Mouse (Mus musculus) CH12.LX (cell line): ENCODE data around the gene Mrps35. TPM values are rescaled to one million over a fixed set of nuclear protein-coding genes. Genes with fewer than 3 reads are reported as not detected.

Source experiments
- DNase-seq: peaks from one replicate; pipeline ENCODE4 v3.0.0-alpha.2; 2013; ENCODE audit errors: extremely low read depth
- H3K27ac ChIP-seq: 2 replicates; pipeline ENCODE4 v1.5.1; 2012; ENCODE audit warnings: low read depth, mild to moderate bottlenecking, control low read depth, moderate library complexity; ENCODE audit not compliant: insufficient read depth
- H3K27me3 ChIP-seq: replicated peaks from 2 replicates; pipeline ENCODE3; 2012; ENCODE audit warnings: inconsistent platforms
- H3K36me3 ChIP-seq, 2 experiments: replicated peaks in 1 of 2; 2 replicates each; pipeline versions ENCODE3 to v1.6.1; 2012; ENCODE audit warnings: inconsistent platforms in 1 of 2, low read length in 1 of 2, mild to moderate bottlenecking in 1 of 2, mixed read lengths in 1 of 2, moderate library complexity in 1 of 2; ENCODE audit not compliant: control insufficient read depth in 1 of 2, insufficient read depth in 1 of 2
- H3K4me1 ChIP-seq, 2 experiments: 2 replicates each; pipeline ENCODE4 v1.6.1; 2012; ENCODE audit warnings: inconsistent platforms in 1 of 2, moderate library complexity in 1 of 2; ENCODE audit not compliant: insufficient read depth in 2 of 2, control insufficient read depth in 1 of 2
- H3K4me2 ChIP-seq: 2 replicates; pipeline ENCODE4 v1.6.1; 2012; ENCODE audit warnings: low read depth, mild to moderate bottlenecking, control low read depth; ENCODE audit not compliant: poor library complexity, insufficient read depth, severe bottlenecking
- H3K4me3 ChIP-seq, 3 experiments: fragments of 150-350 bp in 1 of 3; sonication (generic) in 1 of 3; replicated peaks in 1 of 3; 2 replicates each; pipeline versions ENCODE3 to v1.5.1; 2011 to 2012; ENCODE audit warnings: low read depth in 2 of 3, low read length in 2 of 3, mild to moderate bottlenecking in 2 of 3, moderate library complexity in 2 of 3, control low read depth in 1 of 3, improper control_type of control experiment in 1 of 3, inconsistent platforms in 1 of 3, mixed read lengths in 1 of 3; ENCODE audit not compliant: poor library complexity in 1 of 3
- H3K79me2 ChIP-seq: replicated peaks from 2 replicates; pipeline ENCODE4 v1.6.1; 2012; ENCODE audit warnings: mild to moderate bottlenecking, moderate library complexity; ENCODE audit not compliant: control insufficient read depth, poor library complexity, insufficient read depth, severe bottlenecking; ENCODE audit errors: extremely low read depth
- H3K9ac ChIP-seq: 2 replicates; pipeline ENCODE4 v1.6.1; 2012; ENCODE audit warnings: low read depth, mild to moderate bottlenecking, control low read depth, moderate library complexity; ENCODE audit not compliant: insufficient read depth
- H3K9me3 ChIP-seq: replicated peaks from 2 replicates; pipeline ENCODE3; 2012; ENCODE audit warnings: low read length, inconsistent platforms, mixed read lengths
- CHD1 ChIP-seq: IDR thresholded peaks from 2 replicates; pipeline ENCODE4 v1.6.1; 2012; ENCODE audit warnings: low read depth, low read length, improper control_type of control experiment, inconsistent platforms
- CHD2 ChIP-seq: IDR thresholded peaks from 2 replicates; pipeline ENCODE4 v1.6.1; 2011; ENCODE audit warnings: low read length, improper control_type of control experiment
- E2F4 ChIP-seq: IDR thresholded peaks from 2 replicates; pipeline ENCODE4 v1.6.1; 2011; ENCODE audit warnings: low read depth, low read length, improper control_type of control experiment; ENCODE audit not compliant: insufficient replicate concordance
- ETS1 ChIP-seq: conservative IDR thresholded peaks from 2 replicates; pipeline ENCODE4 v1.6.1; 2012; ENCODE audit warnings: low read depth, mild to moderate bottlenecking, inconsistent platforms, low read length, improper control_type of control experiment, moderate library complexity
- GABPA ChIP-seq: IDR thresholded peaks from 2 replicates; pipeline ENCODE4 v1.6.1; 2012; ENCODE audit warnings: low read depth, low read length, improper control_type of control experiment, inconsistent platforms; ENCODE audit not compliant: insufficient replicate concordance
- JUND ChIP-seq: conservative IDR thresholded peaks from 2 replicates; pipeline ENCODE4 v1.6.1; 2011; ENCODE audit warnings: low read depth, low read length, improper control_type of control experiment
- MAFK ChIP-seq: IDR thresholded peaks from 2 replicates; pipeline ENCODE4 v1.6.1; 2011; ENCODE audit warnings: low read length, improper control_type of control experiment; ENCODE audit not compliant: insufficient replicate concordance
- MAZ ChIP-seq: IDR thresholded peaks from 2 replicates; pipeline ENCODE4 v1.6.1; 2012; ENCODE audit warnings: low read depth, mild to moderate bottlenecking, inconsistent platforms, low read length, improper control_type of control experiment, moderate library complexity
- MEF2A ChIP-seq: IDR thresholded peaks from 2 replicates; pipeline ENCODE4 v1.6.1; 2014; ENCODE audit warnings: low read depth, mild to moderate bottlenecking, inconsistent platforms, low read length, improper control_type of control experiment, borderline replicate concordance
- MXI1 ChIP-seq: IDR thresholded peaks from 2 replicates; pipeline ENCODE4 v1.6.1; 2011; ENCODE audit warnings: mild to moderate bottlenecking, low read depth, low read length, improper control_type of control experiment
- MYC ChIP-seq: IDR thresholded peaks from 2 replicates; pipeline ENCODE4 v1.6.1; 2011; ENCODE audit warnings: low read depth, mild to moderate bottlenecking, improper control_type of control experiment, low read length
- PAX5 ChIP-seq: IDR thresholded peaks from 2 replicates; pipeline ENCODE4 v1.6.1; 2012; ENCODE audit warnings: low read length, inconsistent platforms, mixed read lengths
- POLR2AphosphoS2 ChIP-seq: IDR thresholded peaks from 2 replicates; pipeline ENCODE4 v1.6.1; 2011; ENCODE audit warnings: low read depth, low read length, improper control_type of control experiment
- RAD21 ChIP-seq: IDR thresholded peaks from 2 replicates; pipeline ENCODE4 v1.6.1; 2011; ENCODE audit warnings: low read depth, mild to moderate bottlenecking, low read length, improper control_type of control experiment, moderate library complexity
- RCOR1 ChIP-seq: conservative IDR thresholded peaks from 2 replicates; pipeline ENCODE4 v1.6.1; 2012; ENCODE audit warnings: low read depth, mild to moderate bottlenecking, inconsistent platforms, low read length, improper control_type of control experiment
- TCF12 ChIP-seq: IDR thresholded peaks from 2 replicates; pipeline ENCODE4 v1.6.1; 2014; ENCODE audit warnings: low read depth, mild to moderate bottlenecking, inconsistent platforms, low read length, improper control_type of control experiment
- ZKSCAN1 ChIP-seq: IDR thresholded peaks from 2 replicates; pipeline ENCODE4 v1.6.1; 2012; ENCODE audit warnings: low read depth, inconsistent platforms, low read length, improper control_type of control experiment, borderline replicate concordance
- ZMIZ1 ChIP-seq: IDR thresholded peaks from 2 replicates; pipeline ENCODE4 v1.6.1; 2012; ENCODE audit warnings: low read depth, mild to moderate bottlenecking, inconsistent platforms, low read length, improper control_type of control experiment
- ZNF384 ChIP-seq: IDR thresholded peaks from 2 replicates; pipeline ENCODE4 v1.6.1; 2012; ENCODE audit warnings: low read depth, low read length, improper control_type of control experiment, inconsistent platforms
- dilution Hi-C: fragments of 300-500 bp; cut with MboI; formaldehyde crosslinking; loops from 2 replicates; pipeline ENCODE4 v1.14.3; 2020; ENCODE audit warnings: low sequenced_read_pairs; ENCODE audit not compliant: extremely low pct_unique_long_range_greater_than_20kb, extremely low pct_ligation_motif_present
- in situ Hi-C: fragments of 300-500 bp; cut with MboI; formaldehyde crosslinking; loops from 3 replicates; pipeline ENCODE4 v1.14.3; 2019; ENCODE audit warnings: low sequenced_read_pairs, low pct_ligation_motif_present, low pct_unique_long_range_greater_than_20kb, mixed read lengths
- polyA plus RNA-seq: library from polyadenylated mRNA; unstranded; fragments of >175 nt; gene quantifications from 2 replicates; pipeline ENCODE4 v1.2.1, GENCODE M21; 2012; ENCODE audit warnings: low read depth; ENCODE audit not compliant: insufficient read length
- total RNA-seq, 2 experiments: library from RNA; depleted of rRNA; stranded (reverse); fragments of 300-350 nt in 1 of 2; fragments of >200 nt in 1 of 2; gene quantifications; 2 replicates each; pipeline ENCODE4 v1.2.3; 2012 to 2014

Gene Mrps35
- total and polyA plus RNA-seq, 3 experiments = 36.6 to 141 (median 84.2) TPM

- H3K4me2 ChIP-seq = no peak overlapping the region
- H3K27ac ChIP-seq = no peak overlapping the region
- H3K79me2 ChIP-seq = no peaks in the 10 kb centered on the region
- no peak overlapping the region for H3K9ac ChIP-seq
- H3K4me3 ChIP-seq = no peak overlapping the region
- in situ Hi-C loops = loop anchor here (10.0 to 25.0 kb wide), 2 partner anchors 164 to 336 kb away; no protein-coding TSS in a partner anchor
- no peak for DNase-seq
- peaks cover 12 to 67% of the 10 kb centered on the region in 2 experiments for H3K36me3 ChIP-seq
- no peaks in the 10 kb centered on the region for H3K4me1 ChIP-seq
- TF ChIP-seq MYC (no peak), MXI1 (no peak), ZNF384 (no peak), JUND (no peak), MEF2A (no peak), MAFK (no peak), ETS1 (no peak), CHD1 (no peak), RAD21 (no peak), RCOR1 (no peak), ZKSCAN1 (no peak), CHD2 (no peak), POLR2AphosphoS2 (no peak), PAX5 (no peak), MAZ (no peak), TCF12 (no peak), E2F4 (no peak), GABPA (no peak)
- H3K27me3 ChIP-seq = no peaks in the 10 kb centered on the region
- H3K9me3 ChIP-seq = no peaks in the 10 kb centered on the region
- dilution Hi-C loops = no loop called here
Measured at GRCm38 (mm10) chr6:146998710-146999109, 43.9 kb upstream of the Mrps35 start.

- Histone ChIP-seq H3K27me3 (no peaks in the 10 kb centered on the region), H3K4me2 (no peak overlapping the region), H3K36me3 (peaks cover 12 to 70% of the 10 kb centered on the region in 2 experiments), H3K4me3 (no peak overlapping the region), H3K27ac (no peak overlapping the region)
- in situ Hi-C loops = loop anchor here (10.0 to 25.0 kb wide), 2 partner anchors 165 to 337 kb away; no protein-coding TSS in a partner anchor
- dilution Hi-C loops = no loop called here
- no peak for TF ChIP-seq ZMIZ1
- TF ChIP-seq CHD1 = no peak
- no peak for TF ChIP-seq ETS1
- no peak for TF ChIP-seq MAFK
- TF ChIP-seq, all 38 proteins: peak for 0
- H3K9ac ChIP-seq = no peak overlapping the region
- H3K4me1 ChIP-seq = no peaks in the 10 kb centered on the region
- no peaks in the 10 kb centered on the region for H3K79me2 ChIP-seq
- DNase-seq = no peak
- H3K9me3 ChIP-seq = no peaks in the 10 kb centered on the region
Measured at GRCm38 (mm10) chr6:146999302-146999701, 43.3 kb upstream of the Mrps35 start.
